Mouse (Mus musculus) liver, embryonic 15.5 days (tissue): ENCODE measurements around the gene Lingo2. TPM values are rescaled to one million over a fixed set of nuclear protein-coding genes. Genes with fewer than 3 reads are reported as not detected.

Experiments
- ATAC-seq: fragments of 200-750 bp; cut with Nextera tagmentation; 2 replicates; pipeline ENCODE4 v1.8.0; 2017; ENCODE audit warnings: moderate number of reproducible peaks, mild to moderate bottlenecking, moderate library complexity; ENCODE audit not compliant: insufficient read depth
- H3K27ac ChIP-seq: fragments of 300-500 bp; sonication (generic); replicated peaks from 2 replicates; pipeline ENCODE4 v1.5.1; 2015; ENCODE audit warnings: mild to moderate bottlenecking, inconsistent platforms
- H3K27me3 ChIP-seq: fragments of 300-500 bp; sonication (generic); 2 replicates; pipeline ENCODE4 v1.6.1; 2015; ENCODE audit warnings: mild to moderate bottlenecking, inconsistent platforms
- H3K36me3 ChIP-seq: fragments of 300-500 bp; sonication (generic); replicated peaks from 2 replicates; pipeline ENCODE4 v1.6.1; 2015; ENCODE audit warnings: moderate library complexity, mild to moderate bottlenecking, inconsistent platforms
- H3K4me1 ChIP-seq: fragments of 300-500 bp; sonication (generic); replicated peaks from 2 replicates; pipeline ENCODE4 v1.6.1; 2015; ENCODE audit warnings: inconsistent platforms
- H3K4me2 ChIP-seq: fragments of 300-500 bp; sonication (generic); 2 replicates; pipeline ENCODE4 v1.6.1; 2015; ENCODE audit warnings: moderate library complexity, mild to moderate bottlenecking, inconsistent platforms
- H3K4me3 ChIP-seq: fragments of 300-500 bp; sonication (generic); replicated peaks from 2 replicates; pipeline ENCODE4 v1.5.1; 2015; ENCODE audit warnings: mild to moderate bottlenecking, inconsistent platforms
- H3K9ac ChIP-seq: fragments of 300-500 bp; sonication (generic); 2 replicates; pipeline ENCODE4 v1.6.1; 2015; ENCODE audit warnings: moderate library complexity, mild to moderate bottlenecking, inconsistent platforms
- H3K9me3 ChIP-seq: fragments of 300-500 bp; sonication (generic); replicated peaks from 2 replicates; pipeline ENCODE4 v1.6.1; 2016; ENCODE audit warnings: inconsistent platforms
- WGBS: fragments of 180-500 bp; shearing (Covaris S2); methylation state at CpG from one replicate; pipeline ENCODE4 v1.1.7; 2015; ENCODE audit warnings: mixed read lengths; ENCODE audit not compliant: insufficient replicate concordance; 5-methylcytosine and 5-hydroxymethylcytosine counted together
- polyA plus RNA-seq: library from polyadenylated mRNA; unstranded; fragments of >200 nt; fragmentation: Nextera tagmentation; extraction: Ambion mirVana; gene quantifications from 2 replicates; pipeline ENCODE4 v1.2.1, GENCODE M21; 2015

Gene Lingo2
- polyA plus RNA-seq, 1 experiment from 2014 or later, result 0.03 TPM

DNA sequence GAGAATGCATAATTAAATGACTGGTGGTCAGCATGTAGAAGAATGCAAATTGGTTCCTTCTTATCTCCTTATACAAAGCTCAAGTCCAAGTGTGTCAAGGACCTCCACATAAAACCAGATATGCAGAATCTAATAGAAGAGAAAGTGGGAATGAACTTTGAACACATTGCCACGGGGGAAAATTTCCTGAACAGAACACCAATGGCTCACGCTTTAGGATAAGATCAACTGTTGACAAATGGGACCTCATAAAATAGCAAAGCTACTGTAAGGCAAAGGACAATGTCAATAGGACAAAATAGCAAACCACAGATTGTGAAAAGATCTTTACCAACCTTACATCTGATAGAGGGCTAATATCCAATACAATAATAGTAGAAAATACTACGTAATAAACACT is 1000.3 kb downstream of the Lingo2 start:
- no peak overlapping the region for H3K4me2 ChIP-seq
- no peak overlapping the region for H3K4me3 ChIP-seq
- no peaks in the 10 kb centered on the region for H3K4me1 ChIP-seq
- 61% methylated on average over 3 of the region's 3 CpGs for WGBS
- no peaks in the 10 kb centered on the region for H3K9me3 ChIP-seq
- no peak for ATAC-seq
- no peaks in the 10 kb centered on the region for H3K36me3 ChIP-seq
- H3K27ac ChIP-seq, result no peak overlapping the region
- H3K27me3 ChIP-seq, result no peaks in the 10 kb centered on the region
- H3K9ac ChIP-seq, result no peak overlapping the region

DNA sequence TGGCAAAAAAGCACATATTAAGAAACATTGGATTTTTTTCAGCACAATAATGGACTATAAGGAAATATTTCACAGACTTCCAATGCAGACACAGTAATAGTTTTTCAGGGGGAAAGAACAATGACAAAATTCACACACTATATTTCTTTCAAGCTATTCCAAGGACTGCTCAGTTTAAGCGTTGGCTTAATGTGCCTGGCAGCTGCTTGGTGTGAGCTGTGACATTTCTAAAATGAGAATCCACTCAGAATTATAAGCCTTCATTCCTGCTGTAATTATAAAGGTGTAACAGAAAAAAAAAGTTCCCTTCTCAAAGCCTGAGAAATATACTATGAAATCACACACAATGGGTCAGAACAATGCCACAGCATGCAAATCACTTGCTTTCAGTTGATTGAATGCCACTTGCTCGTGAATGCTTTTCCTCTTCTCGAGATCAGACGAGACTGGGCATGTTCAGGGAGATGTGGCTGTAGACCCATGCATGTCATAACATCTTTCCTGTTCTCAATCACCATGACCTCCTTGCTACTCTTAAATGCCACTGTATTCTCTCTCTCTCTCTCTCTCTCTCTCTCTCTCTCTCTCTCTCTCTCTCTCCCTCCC is 1017.4 kb downstream of the Lingo2 start:
- 51% methylated on average over 4 of the region's 4 CpGs for WGBS
- no peaks in the 10 kb centered on the region for H3K4me1 ChIP-seq
- H3K4me3 ChIP-seq, result no peak overlapping the region
- H3K36me3 ChIP-seq, result no peaks in the 10 kb centered on the region
- no peak overlapping the region for H3K9ac ChIP-seq
- H3K27me3 ChIP-seq, result no peaks in the 10 kb centered on the region
- no peak overlapping the region for H3K27ac ChIP-seq
- ATAC-seq, result no peak
- no peak overlapping the region for H3K4me2 ChIP-seq
- H3K9me3 ChIP-seq, result no peaks in the 10 kb centered on the region

DNA sequence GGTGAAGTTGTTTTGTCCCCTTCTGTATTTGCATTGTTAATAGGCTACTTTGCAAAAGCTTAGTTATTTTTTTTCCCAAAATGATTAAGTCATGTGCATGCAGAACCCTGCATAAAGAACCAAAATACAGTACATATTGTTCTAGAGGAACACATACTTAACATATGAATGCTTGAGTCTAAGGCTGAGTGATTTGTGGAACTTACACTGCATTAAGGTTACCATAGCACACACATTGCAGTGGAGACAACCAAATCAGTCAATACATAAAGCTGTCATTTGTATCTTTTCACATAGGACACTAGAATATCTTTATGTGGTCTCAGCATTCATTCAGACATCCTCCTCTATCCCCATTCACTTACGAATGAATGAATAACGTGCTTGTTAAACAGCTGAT is 1023.8 kb downstream of the Lingo2 start:
- H3K27ac ChIP-seq, result no peak overlapping the region

GRCm38 (mm10) chr4:35917453-35917852 is 1034.1 kb downstream of the Lingo2 start:
- ATAC-seq, result no peak
- 58% methylated on average over 3 of the region's 3 CpGs for WGBS
- Histone ChIP-seq H3K36me3 (no peaks in the 10 kb centered on the region), H3K9me3 (no peaks in the 10 kb centered on the region), H3K27me3 (no peaks in the 10 kb centered on the region), H3K4me1 (no peaks in the 10 kb centered on the region), H3K4me2 (no peak overlapping the region), H3K27ac (no peak overlapping the region), H3K4me3 (no peak overlapping the region), H3K9ac (no peak overlapping the region)

More for the DNA sequence above, 1023.8 kb downstream of the Lingo2 start:
- Histone ChIP-seq H3K4me2 (no peak overlapping the region), H3K9me3 (no peaks in the 10 kb centered on the region), H3K4me1 (no peaks in the 10 kb centered on the region), H3K27me3 (no peaks in the 10 kb centered on the region), H3K4me3 (no peak overlapping the region), H3K9ac (no peak overlapping the region), H3K36me3 (no peaks in the 10 kb centered on the region)
- no peak for ATAC-seq
- 61% methylated on average over 2 of the region's 2 CpGs for WGBS

- no peak overlapping the region for H3K27ac ChIP-seq
- no peaks in the 10 kb centered on the region for H3K36me3 ChIP-seq
- H3K27me3 ChIP-seq, result no peaks in the 10 kb centered on the region
- H3K4me3 ChIP-seq, result no peak overlapping the region
- H3K4me1 ChIP-seq, result no peaks in the 10 kb centered on the region
- H3K9ac ChIP-seq, result no peak overlapping the region
- ATAC-seq, result no peak
- H3K4me2 ChIP-seq, result no peak overlapping the region
- WGBS, result 37% methylated on average over 1 of the region's 1 CpGs
- 0 out of 2 replicates have a peak, but pooled peaks cover 3% of the 10 kb centered on the region for H3K9me3 ChIP-seq
Observed at GRCm38 (mm10) chr4:35897769-35898564, 1053.6 kb downstream of the Lingo2 start.

DNA sequence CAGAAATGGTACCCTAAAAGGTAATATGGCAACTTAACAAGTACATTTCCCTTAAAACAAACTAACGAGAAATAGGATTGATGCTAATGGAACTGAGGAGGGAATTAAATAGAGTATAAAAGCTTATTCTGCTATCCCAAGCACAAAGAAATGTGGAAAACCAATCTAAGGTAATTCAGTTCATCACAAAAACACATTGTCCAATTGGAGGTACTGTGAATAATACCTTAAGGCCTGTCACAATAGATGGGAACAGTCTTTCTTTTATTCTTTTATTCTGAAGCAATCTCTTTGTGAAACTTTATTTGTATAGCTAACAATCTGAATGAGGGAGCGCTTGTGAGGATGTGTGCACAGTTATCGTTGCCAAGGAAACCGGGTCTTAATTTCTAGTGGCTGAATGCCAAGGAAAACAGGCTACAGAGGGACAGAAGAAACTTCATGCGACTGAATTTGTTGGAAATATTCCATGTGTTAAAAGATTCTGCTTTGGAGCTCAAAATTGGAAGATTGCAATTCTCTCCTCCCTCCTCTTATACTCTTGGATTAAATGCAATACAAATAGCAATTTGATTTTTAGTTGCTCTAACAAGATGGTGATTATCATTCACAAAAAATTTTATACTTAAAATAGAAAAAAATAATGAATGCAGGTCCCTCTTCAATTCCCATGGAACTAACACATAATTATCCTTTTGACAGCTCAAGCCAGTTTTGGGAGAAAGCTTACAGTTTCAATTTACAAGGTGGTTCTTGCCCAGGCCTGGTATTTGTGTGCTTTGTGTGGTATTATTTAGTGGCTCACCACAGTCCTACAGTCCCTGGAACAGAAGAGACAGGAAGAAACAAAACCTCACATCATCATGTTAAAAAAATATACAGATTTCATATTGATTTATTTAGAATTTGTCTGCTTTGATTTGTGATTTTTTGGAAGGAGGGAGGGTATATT is 1065.7 kb downstream of the Lingo2 start:
- H3K4me3 ChIP-seq, result no peak overlapping the region
- ATAC-seq, result no peak
- H3K9ac ChIP-seq, result no peak overlapping the region
- no peak overlapping the region for H3K4me2 ChIP-seq
- H3K9me3 ChIP-seq, result no peaks in the 10 kb centered on the region
- WGBS, result 60% methylated on average over 5 of the region's 5 CpGs
- H3K36me3 ChIP-seq, result no peaks in the 10 kb centered on the region
- H3K27ac ChIP-seq, result no peak overlapping the region
- H3K27me3 ChIP-seq, result no peaks in the 10 kb centered on the region
- no peaks in the 10 kb centered on the region for H3K4me1 ChIP-seq

GRCm38 (mm10) chr4:35884946-35885460 is 1066.5 kb downstream of the Lingo2 start:
- Histone ChIP-seq H3K9me3 (no peaks in the 10 kb centered on the region), H3K36me3 (no peaks in the 10 kb centered on the region), H3K4me3 (no peak overlapping the region), H3K9ac (no peak overlapping the region), H3K4me2 (no peak overlapping the region), H3K27ac (no peak overlapping the region), H3K4me1 (no peaks in the 10 kb centered on the region), H3K27me3 (no peaks in the 10 kb centered on the region)
- 42% methylated on average over 3 of the region's 3 CpGs for WGBS
- no peak for ATAC-seq

GRCm38 (mm10) chr4:35846518-35846917 is 1105.0 kb downstream of the Lingo2 start:
- 51% methylated on average over 1 of the region's 1 CpGs for WGBS
- H3K4me3 ChIP-seq, result no peak overlapping the region
- 0 out of 2 replicates have a peak, but pooled peaks cover 3% of the 10 kb centered on the region for H3K9me3 ChIP-seq
- H3K36me3 ChIP-seq, result no peaks in the 10 kb centered on the region
- H3K4me2 ChIP-seq, result no peak overlapping the region
- no peak overlapping the region for H3K9ac ChIP-seq
- ATAC-seq, result no peak
- no peak overlapping the region for H3K27ac ChIP-seq
- H3K27me3 ChIP-seq, result no peaks in the 10 kb centered on the region
- no peaks in the 10 kb centered on the region for H3K4me1 ChIP-seq

DNA sequence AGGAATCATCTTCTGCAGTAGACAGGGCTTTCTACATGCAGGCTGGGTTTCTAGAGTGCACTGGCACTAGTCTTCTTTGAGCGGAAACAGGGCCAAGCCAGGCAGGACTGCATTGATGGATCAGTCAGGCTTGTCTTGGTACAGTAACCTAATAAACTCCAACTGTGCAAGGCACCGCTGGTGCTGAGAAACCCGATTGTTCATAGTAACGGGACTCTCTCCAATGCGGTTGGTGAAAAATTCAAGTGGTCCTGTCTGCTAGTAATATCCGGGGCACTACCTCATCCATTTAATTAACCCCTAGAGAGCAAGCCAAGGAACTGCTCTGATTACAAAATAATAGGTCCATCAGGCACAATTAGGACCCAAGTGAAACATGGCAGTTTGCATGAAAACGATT is 1106.4 kb downstream of the Lingo2 start:
- Histone ChIP-seq H3K9me3 (0 out of 2 replicates have a peak, but pooled peaks cover 3% of the 10 kb centered on the region), H3K27ac (no peak overlapping the region), H3K4me1 (no peaks in the 10 kb centered on the region), H3K36me3 (no peaks in the 10 kb centered on the region), H3K4me2 (no peak overlapping the region), H3K27me3 (no peaks in the 10 kb centered on the region), H3K9ac (no peak overlapping the region), H3K4me3 (no peak overlapping the region)
- ATAC-seq, result no peak
- 66% methylated on average over 7 of the region's 7 CpGs for WGBS

GRCm38 (mm10) chr4:35844518-35844917 is 1107.0 kb downstream of the Lingo2 start:
- Histone ChIP-seq H3K4me2 (no peak overlapping the region), H3K4me1 (no peaks in the 10 kb centered on the region), H3K27me3 (no peaks in the 10 kb centered on the region), H3K27ac (no peak overlapping the region), H3K9me3 (0 out of 2 replicates have a peak, but pooled peaks cover 3% of the 10 kb centered on the region), H3K4me3 (no peak overlapping the region), H3K9ac (no peak overlapping the region), H3K36me3 (no peaks in the 10 kb centered on the region)
- no peak for ATAC-seq
- WGBS, result 66% methylated on average over 6 of the region's 6 CpGs
